Mouse (Mus musculus) cerebellum, adult 8-10 months (tissue): ENCODE results near the gene Trap1.
"Not testable (repeated sequence)": the region's sequence is repeated elsewhere in the genome, so short reads cannot be mapped to it uniquely, and the experiment has no call there.

Experiments
- DNase-seq: peaks from one replicate; pipeline ENCODE4 v3.0.0; 2022

The Trap1 gene

GRCm38 (mm10) chr16:4035575-4035974, 42.1 kb downstream of the Trap1 start:
- DNase-seq: no peak

- no peak for DNase-seq
Observed at GRCm38 (mm10) chr16:4034476-4034875, 43.2 kb downstream of the Trap1 start.

DNA sequence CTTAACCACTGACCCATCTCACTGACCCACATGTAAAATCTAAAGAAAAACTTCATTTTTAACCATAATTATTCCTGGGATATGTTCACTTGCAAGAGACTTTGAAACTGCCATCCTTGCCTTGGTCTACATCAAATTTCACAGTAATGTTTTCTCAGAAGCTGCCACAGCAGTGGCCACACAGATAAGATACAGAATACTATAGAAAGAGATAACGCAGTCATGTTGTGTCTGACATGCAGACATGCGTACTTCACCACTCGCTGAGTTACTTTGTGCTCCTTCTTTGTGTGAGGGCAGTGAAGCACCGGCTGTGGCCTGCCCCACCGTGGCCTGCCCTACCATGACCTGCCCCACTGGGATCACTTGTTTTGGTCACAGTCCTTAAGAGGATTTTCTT, 43.7 kb downstream of the Trap1 start:
- DNase-seq: no peak

GRCm38 (mm10) chr16:4032341-4032748, 45.3 kb downstream of the Trap1 start:
- DNase-seq: no peak

GRCm38 (mm10) chr16:4031441-4032274, 46.0 kb downstream of the Trap1 start:
- no peak for DNase-seq

- DNase-seq: no peak
Observed at GRCm38 (mm10) chr16:4030501-4030900, 47.1 kb downstream of the Trap1 start.

GRCm38 (mm10) chr16:4029371-4029841, 48.2 kb downstream of the Trap1 start:
- no peak for DNase-seq

- DNase-seq: no peak
Observed at GRCm38 (mm10) chr16:4027211-4027610, 50.4 kb downstream of the Trap1 start.

GRCm38 (mm10) chr16:4026672-4027071, 51.0 kb downstream of the Trap1 start:
- no peak for DNase-seq

DNA sequence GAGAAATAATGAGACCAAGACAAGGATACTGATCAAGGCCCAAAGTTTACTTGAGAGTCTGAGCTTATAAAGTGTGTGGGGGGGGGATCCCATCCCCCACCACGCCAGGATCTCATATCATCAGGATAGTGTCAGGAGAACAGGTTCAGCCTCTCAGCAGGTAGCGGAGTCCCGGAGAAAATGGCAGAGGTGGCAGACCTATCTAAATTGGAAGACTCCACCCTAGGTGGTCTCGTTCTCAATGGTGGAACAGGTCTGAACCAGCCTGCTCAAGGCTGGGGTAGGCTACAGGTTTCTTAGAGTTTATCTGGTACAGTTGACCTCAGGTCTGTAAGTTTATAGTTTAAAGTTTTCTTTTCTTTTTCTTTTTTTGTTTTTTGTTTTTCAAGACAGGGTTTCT, 54.9 kb downstream of the Trap1 start:
- DNase-seq: no peak

DNA sequence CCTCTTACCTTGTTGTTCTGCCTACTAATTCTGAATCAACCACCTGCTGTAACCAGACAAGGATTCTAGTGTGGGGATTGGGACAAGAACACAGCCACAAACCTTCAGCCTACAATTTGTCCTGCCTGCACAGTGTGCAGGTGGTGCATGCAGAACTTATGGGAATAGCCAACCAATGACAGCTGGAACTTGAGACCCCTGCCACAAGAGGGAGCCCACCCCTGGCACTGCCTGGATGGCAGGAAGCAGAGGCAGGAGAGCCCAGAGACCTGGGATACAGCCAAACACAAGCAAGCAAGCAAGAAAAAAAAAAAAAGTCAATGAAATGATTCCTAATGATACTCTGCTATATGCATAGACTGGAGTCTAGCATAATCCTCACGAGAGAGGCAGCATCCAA, 56.4 kb downstream of the Trap1 start:
- DNase-seq: no peak

DNA sequence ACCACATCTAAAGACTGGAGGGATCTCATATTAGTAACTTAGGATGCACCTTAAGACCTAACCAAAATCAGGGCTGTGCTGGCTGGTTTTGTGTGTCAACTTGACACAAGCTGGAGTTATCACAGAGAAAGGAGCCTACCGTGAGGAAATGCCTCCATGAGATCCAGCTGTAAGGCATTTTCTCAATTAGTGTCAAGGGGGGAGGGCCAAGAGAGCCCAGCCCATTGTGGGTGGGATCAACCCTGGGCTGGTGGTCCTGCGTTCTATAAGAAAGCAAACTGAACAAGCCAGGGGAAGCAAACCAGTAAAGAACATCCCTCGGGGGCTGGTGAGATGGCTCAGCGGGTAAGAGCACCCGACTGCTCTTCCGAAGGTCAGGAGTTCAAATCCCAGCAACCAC, 60.2 kb downstream of the Trap1 start:
- not testable (repeated sequence) for DNase-seq

- not testable (repeated sequence) for DNase-seq
Observed at GRCm38 (mm10) chr16:4016786-4017185, 60.8 kb downstream of the Trap1 start.

DNA sequence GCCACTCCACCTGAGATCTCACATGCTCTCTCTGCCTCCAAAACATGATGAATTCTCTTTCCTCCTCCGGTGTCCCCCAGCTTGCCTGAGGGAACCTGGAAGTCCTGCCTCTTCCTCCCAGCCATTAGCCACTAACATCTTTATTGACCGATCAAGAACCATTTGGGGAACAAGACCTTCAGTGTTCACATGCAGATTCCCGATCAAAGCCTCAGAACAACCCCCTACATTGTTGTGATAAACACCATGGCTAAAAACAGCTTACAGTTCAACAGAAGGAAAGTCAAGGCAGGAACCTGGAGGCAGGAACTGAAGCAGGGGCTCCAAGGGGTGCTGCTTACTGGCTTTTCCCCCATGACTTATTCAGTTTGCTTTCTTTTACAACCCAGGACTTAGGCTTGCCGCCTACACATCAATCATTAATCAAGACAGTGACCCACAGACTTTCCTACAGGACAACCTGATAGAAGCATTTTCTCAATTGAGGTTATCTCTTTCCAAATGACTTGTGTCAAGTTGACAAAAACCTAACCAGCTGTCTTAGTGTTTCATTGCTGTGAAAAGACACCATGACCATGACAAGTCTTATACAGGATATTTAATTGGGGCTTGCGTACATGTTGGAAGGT, 63.5 kb downstream of the Trap1 start:
- no peak for DNase-seq

GRCm38 (mm10) chr16:4012882-4013570, 64.6 kb downstream of the Trap1 start:
- no peak for DNase-seq

- DNase-seq: peak; percentile 96
Observed at GRCm38 (mm10) chr16:4003489-4004398, 73.9 kb downstream of the Trap1 start, which contains the start of gene Slx4. TSS of gene Slx4 (minus strand) at chr16:4003770.
